Mouse (Mus musculus) megakaryocyte progenitor cell, adult 5-6 weeks (primary cell): ENCODE measurements around the gene Abcg5. TPM values are rescaled to one million over a fixed set of nuclear protein-coding genes. Genes with fewer than 3 reads are reported as not detected.

Experiments used
- ATAC-seq: replicated peaks from 2 replicates; pipeline ENCODE4 v1.8.0; 2016; ENCODE audit warnings: mild to moderate bottlenecking, moderate TSS enrichment, inconsistent platforms; ENCODE audit not compliant: poor library complexity
- total RNA-seq, 2 experiments: library from RNA; stranded (forward) in 1 of 2; stranded (reverse) in 1 of 2; fragments of 157-497, 149-512 nt in 1 of 2; fragments of 200-1000 nt in 1 of 2; gene quantifications; 2 replicates each; pipeline versions ENCODE4 v1.2.3 to v1.2.4; 2015 to 2017

Abcg5 gene
- total RNA-seq, 2 experiments from 2014 or later = not detected

DNA sequence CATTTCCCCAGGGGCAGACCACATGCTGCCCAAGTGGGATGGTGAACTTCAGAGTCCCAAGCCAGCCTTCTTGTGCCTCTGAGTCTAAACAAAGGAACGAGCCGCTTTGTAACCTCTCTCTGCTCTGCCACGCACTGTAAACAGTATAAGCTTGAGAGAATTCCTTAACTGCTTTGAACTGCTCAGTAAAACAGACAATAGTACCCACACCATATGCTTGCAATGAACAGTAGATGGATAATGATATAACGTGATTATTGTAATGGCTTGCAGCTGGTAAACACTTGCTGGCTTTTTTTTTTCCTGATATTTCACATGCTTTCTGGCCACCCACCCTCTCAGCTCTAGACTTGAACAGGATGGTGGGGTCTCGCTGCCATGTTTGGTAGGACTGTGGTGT, 5.2 kb upstream of the Abcg5 start:
- ATAC-seq = no peak

GRCm38 (mm10) chr17:84685286-84685685, 2.5 kb upstream of the Abcg5 start:
- no peak for ATAC-seq

DNA sequence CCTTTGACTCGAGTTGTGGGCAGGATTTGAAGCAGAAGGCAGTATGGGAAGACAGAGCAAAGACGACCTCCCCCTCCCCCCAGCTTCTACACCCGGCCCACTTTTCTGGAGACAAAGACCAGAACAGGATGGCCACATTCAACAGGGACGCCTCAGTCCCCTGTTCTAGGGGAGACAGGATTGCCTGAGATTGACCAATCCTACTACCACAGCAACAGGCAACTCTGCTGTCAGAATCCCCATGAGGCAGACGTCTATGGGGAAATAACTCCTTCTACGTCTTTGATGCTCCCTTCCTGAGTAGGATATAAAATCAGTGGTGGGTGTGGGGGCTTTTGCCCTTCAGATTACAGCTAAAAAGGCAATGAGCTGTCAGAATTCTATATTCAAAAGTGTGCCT, 1.5 kb upstream of the Abcg5 start:
- ATAC-seq = peak; percentile 50; the same call in 1 of the 2 replicates

DNA sequence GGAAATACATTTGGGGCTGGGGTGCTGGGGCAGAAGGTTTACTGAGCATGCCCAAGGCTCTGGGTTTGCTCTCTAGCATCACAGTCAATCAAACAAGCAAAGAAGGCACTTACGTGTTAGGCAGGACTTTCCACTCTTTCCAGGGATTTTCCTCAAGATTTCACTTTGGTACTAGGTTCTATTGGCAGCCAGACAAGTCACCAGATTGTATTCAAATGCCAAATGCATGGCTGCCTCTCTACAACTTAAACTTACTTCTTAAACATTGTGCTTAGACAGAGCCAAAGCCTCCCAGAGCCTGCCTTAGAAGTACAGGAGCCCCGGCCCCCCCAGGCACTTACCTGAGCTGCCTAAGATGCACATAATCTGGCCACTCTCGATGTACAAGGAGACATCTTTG, 1.1 kb downstream of the Abcg5 start:
- no peak for ATAC-seq

GRCm38 (mm10) chr17:84677595-84677994, 5.2 kb downstream of the Abcg5 start:
- ATAC-seq = peak; percentile 31; the same call in 1 of the 2 replicates

DNA sequence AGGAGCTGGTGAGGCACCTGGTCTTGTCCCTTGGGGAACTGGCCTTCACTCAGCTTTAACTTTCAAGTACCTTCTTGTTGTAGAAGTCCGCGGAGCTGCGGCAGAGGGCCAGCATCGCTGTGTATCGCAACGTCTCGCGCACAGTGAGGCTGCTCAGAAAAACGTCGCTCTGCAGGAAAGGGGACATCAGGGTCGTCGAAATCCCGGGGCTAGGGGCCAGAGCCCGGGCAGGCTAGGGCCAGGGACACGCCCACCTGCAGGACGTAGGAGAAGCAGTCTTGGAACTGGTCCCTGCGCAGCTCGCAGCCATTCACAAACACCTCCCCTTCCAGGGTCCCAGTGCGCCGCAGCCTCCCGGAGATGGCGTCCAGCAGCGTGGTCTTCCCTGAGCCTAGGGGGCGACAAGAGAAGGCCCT, 6.9 kb downstream of the Abcg5 start, which contains the start of gene Abcg8:
Abcg8 (plus strand) TSS at position 352 of the 416 bp plus-strand sequence.
- ATAC-seq = peak; percentile 34; the same call in 1 of the 2 replicates

- no peak for ATAC-seq
Measured at GRCm38 (mm10) chr17:84675204-84675603, 7.6 kb downstream of the Abcg5 start.

DNA sequence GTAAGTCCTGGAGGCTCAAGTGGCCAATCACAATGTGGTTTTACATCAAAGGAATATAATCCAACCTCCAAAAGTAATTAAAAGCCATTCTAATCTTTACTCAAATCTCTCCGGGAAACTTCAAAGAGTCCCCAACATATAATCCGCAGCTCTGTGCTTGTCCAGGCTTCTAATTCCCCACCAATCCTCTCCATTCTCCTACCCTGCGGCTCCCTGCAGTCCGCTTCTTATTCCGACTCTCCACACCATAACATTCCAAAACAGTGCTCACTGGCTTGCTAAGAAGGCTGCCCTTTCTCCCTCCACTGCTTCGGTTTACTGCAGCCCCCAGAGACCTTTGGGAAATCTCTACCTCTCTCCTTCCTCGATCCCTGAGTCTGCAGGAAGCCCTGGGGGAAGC, 8.8 kb downstream of the Abcg5 start:
- ATAC-seq = no peak

GRCm38 (mm10) chr17:84672376-84673369, 10.1 kb downstream of the Abcg5 start:
- no peak for ATAC-seq

GRCm38 (mm10) chr17:84667848-84668247, 15.0 kb downstream of the Abcg5 start:
- no peak for ATAC-seq

GRCm38 (mm10) chr17:84665691-84666090, 17.1 kb downstream of the Abcg5 start:
- peak; percentile 25; the same call in 1 of the 2 replicates for ATAC-seq

GRCm38 (mm10) chr17:84665053-84665452, 17.8 kb downstream of the Abcg5 start:
- ATAC-seq = no peak

GRCm38 (mm10) chr17:84658951-84659350, 23.9 kb downstream of the Abcg5 start:
- no peak for ATAC-seq

DNA sequence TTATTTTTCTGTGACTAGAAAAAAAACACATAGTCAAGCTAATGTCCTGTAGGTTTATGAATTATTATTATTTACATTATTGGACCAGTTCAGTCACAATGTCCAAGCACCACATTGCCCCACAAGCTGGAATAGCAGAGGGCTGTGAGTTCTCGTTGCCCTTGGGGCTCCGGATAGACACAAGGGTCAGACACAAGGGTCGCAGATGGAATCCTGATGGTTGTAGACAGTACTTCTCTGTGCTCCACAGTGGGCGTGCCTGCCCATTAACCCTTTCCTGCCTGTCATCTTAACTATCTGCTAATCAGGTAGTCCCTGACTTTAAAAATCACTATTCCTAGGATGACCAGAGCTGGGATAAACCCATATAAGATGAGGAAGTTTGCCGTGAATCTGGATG, 24.6 kb downstream of the Abcg5 start:
- no peak for ATAC-seq

DNA sequence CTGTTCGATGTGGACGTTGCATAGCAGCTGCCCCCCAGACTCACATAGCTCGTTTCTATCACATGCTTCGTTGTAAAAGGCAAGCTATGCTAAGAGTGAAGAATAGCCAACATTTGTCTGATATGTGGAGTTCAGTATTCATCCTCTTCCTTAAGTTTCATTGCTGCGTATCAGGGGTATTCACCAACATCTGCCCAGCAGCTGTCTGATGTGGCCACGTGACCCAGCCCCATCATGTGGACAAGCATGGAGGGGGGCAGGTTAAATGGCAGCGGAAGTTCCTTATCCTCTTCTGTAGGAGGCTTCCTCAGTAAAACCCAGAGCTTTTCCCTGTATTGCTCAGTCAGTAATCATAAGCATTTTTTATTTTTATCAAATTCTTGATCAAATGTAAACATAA, 25.0 kb downstream of the Abcg5 start:
- no peak for ATAC-seq

DNA sequence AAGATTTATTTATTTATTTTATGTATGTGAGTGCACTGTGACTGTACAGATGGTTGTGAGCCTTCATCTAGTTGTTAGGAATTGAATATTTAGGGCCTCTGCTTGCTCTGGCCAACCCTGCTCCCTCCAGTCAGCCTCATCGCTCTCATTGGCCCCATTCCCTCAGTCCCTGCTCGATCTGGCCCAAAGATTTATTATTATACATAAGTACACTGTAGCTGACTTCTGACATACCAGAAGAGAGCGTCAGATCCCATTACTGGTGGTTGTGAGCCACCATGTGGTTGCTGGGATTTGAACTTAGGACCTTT, 25.4 kb downstream of the Abcg5 start:
- ATAC-seq = no peak

DNA sequence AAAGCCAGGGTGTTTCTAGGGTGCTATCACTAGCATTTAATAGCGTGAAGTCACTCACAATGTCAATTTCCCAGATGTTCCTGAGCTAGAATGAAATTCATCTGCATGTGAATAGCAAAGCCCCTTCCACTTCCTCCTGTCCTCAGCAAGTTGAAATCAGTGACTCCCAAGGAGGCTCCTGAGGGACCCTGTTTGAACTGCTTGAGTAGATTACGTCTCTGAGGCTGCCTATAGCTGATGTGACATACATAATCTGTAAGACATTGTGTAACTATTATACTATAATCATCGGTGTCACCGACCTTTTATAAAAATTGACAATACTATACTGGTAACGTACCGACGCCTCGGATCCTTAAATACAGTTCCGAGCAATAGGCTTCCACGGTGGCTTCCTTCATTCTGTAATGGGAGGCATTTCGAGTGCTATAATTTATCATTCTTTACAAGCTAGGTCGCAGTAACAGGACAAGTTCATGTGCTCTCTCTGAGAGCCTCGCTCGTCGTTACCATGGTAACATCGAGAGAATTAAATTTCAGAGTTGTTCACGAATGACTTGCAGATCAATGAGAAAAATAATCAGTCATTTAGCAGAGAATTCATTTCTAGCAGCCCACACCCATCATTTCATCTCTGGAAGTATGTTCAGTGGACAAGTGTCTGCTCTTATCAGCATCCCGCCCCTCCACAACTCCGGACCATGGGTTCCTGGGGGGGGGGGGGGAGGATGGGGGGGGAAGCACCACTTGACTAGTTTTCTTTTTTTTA, 26.0 kb downstream of the Abcg5 start:
- no peak for ATAC-seq

DNA sequence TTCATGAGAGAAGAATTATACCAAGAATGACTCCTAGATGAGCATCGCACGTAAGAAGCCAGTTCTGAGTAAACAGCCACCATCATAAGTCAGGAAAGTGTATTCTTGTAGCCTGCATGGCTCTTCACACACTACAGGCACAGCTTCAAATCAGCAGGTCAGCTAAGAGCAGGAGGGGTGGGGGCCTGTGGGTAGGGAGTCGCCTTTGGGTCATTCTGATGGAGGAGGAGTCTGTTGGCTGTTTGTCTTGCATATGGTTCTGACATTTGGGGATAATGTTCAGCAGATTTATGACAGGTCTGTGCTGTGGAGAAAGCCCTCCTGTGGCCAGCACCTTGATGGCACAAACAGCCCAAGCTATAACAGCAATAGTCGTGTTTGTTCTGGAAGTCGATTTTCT, 26.6 kb downstream of the Abcg5 start:
- no peak for ATAC-seq

DNA sequence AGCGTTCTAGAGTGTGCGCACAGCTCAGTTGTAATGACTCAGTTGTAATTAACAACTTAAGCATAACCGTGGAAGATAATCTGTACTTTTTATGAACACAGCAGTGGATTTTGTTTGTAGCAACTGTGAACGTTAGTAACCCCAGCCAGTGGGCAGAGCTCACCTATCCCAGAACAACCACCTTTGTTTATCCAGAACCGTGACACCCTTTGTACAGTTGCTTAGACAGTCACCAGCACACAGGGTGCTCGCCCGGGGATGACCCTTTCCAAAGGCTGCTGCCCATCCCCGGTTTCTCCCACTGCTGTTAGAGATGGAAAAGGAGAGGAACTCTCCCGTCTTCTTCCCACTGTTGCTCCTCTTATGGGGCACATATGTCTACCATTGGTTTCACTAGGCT, 29.3 kb downstream of the Abcg5 start:
- ATAC-seq = no peak

DNA sequence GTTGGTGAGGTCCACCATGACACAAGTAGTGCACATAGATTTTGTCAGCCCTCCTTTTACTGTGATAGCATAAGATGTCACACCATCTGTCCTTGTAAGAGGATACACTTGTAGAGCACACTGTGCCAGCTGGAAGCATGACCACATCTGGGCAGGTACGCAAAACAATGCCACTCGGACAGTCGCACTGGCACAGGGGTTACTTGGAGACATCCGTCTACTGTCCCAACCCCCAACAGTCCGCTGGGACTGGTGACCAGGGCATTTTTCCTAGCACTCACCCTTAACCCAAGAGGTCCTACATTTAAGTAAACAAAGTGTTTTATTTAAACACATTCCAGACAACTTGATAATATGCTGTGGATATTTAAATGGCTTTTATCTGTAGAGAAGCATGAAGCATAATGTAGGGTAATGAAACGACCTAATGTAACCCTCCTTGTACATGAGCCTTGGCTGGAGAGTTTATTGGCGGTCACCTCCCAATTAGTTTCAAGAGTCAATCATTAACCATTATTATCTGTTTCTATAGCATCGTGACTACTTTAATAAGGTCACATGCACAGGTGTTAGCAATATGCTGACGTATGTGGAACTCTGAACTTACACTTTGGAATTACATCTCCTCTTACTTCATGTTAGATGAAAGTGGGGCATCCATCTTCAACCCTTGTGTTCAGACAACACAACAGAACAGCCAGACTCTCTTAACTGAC, 32.4 kb downstream of the Abcg5 start:
- no peak for ATAC-seq

- peak; percentile 93 for ATAC-seq
Measured at GRCm38 (mm10) chr17:84647630-84648029, 35.2 kb downstream of the Abcg5 start.
